Mouse (Mus musculus) urinary bladder, postnatal 4 days (tissue): Measurements from ENCODE around the gene Tagap.
"Not testable (repeated sequence)": the region's sequence is repeated elsewhere in the genome, so short reads cannot be mapped to it uniquely, and the experiment has no call there.

Source experiments
- DNase-seq, 2 experiments: peaks; one replicate each; pipeline ENCODE4 v3.0.0; 2021 to 2022; ENCODE audit warnings: low spot score in 2 of 2

The Tagap gene

GRCm38 (mm10) chr17:7914596-7915227 lies 11.1 kb upstream of the Tagap start:
- no peak for DNase-seq

GRCm38 (mm10) chr17:7915791-7916190 lies 10.0 kb upstream of the Tagap start:
- no peak for DNase-seq

- no peak for DNase-seq
These were observed 8.8 kb upstream of the Tagap start for GRCm38 (mm10) chr17:7916782-7917574.

- DNase-seq: no peak
These were observed 7.4 kb upstream of the Tagap start for GRCm38 (mm10) chr17:7918355-7918754.

- no peak for DNase-seq
These were observed 6.6 kb upstream of the Tagap start for GRCm38 (mm10) chr17:7919209-7919608.

GRCm38 (mm10) chr17:7922564-7922963 lies 3.2 kb upstream of the Tagap start:
- DNase-seq: no peak

- no peak for DNase-seq
These were observed 1.5 kb upstream of the Tagap start for GRCm38 (mm10) chr17:7924185-7924725.

GRCm38 (mm10) chr17:7927582-7928535 lies 2.1 kb downstream of the Tagap start:
- DNase-seq: peak in 1 of 2 experiments; percentile 81

GRCm38 (mm10) chr17:7928662-7929061 lies 2.9 kb downstream of the Tagap start:
- DNase-seq: no peak

GRCm38 (mm10) chr17:7929279-7929678 lies 3.5 kb downstream of the Tagap start:
- no peak for DNase-seq

GRCm38 (mm10) chr17:7931096-7931990 lies 5.5 kb downstream of the Tagap start:
- DNase-seq: no peak

- not testable (repeated sequence) for DNase-seq
These were observed 6.3 kb downstream of the Tagap start for GRCm38 (mm10) chr17:7932121-7932520.

GRCm38 (mm10) chr17:7939640-7940039 lies 13.8 kb downstream of the Tagap start:
- DNase-seq: no peak

- peak; percentile 84 to 86 for DNase-seq
These were observed 19.6 kb downstream of the Tagap start, which contains the start of gene Rsph3a for GRCm38 (mm10) chr17:7945117-7946052. Rsph3a (plus strand) TSS chr17:7945614.

GRCm38 (mm10) chr17:7946053-7946627 lies 20.3 kb downstream of the Tagap start:
- DNase-seq: not testable (repeated sequence)

GRCm38 (mm10) chr17:7951333-7951732 lies 25.5 kb downstream of the Tagap start:
- not testable (repeated sequence) for DNase-seq

GRCm38 (mm10) chr17:7957242-7957641 lies 31.4 kb downstream of the Tagap start:
- not testable (repeated sequence) for DNase-seq

- not testable (repeated sequence) for DNase-seq
These were observed 37.5 kb downstream of the Tagap start for GRCm38 (mm10) chr17:7963333-7963732.

- not testable (repeated sequence) for DNase-seq
These were observed 38.6 kb downstream of the Tagap start for GRCm38 (mm10) chr17:7964398-7964797.
